Mouse (Mus musculus) liver, adult 2 months (tissue): ENCODE measurements around the gene Cbwd1.
A peak's percentile ranks its signal among the peaks of the same experiment; 100 is the strongest.

Source experiments
- CTCF ChIP-seq: fragments of 200-500 bp; IDR thresholded peaks from 2 replicates; pipeline ENCODE4 v1.5.1; 2011; ENCODE audit warnings: low read depth, low read length, control low read depth
- POLR2A ChIP-seq: fragments of 200-500 bp; IDR thresholded peaks from 2 replicates; pipeline ENCODE4 v1.6.1; 2011; ENCODE audit warnings: low read length, control low read depth; ENCODE audit not compliant: insufficient read depth; ENCODE audit errors: extremely low read depth

DNA sequence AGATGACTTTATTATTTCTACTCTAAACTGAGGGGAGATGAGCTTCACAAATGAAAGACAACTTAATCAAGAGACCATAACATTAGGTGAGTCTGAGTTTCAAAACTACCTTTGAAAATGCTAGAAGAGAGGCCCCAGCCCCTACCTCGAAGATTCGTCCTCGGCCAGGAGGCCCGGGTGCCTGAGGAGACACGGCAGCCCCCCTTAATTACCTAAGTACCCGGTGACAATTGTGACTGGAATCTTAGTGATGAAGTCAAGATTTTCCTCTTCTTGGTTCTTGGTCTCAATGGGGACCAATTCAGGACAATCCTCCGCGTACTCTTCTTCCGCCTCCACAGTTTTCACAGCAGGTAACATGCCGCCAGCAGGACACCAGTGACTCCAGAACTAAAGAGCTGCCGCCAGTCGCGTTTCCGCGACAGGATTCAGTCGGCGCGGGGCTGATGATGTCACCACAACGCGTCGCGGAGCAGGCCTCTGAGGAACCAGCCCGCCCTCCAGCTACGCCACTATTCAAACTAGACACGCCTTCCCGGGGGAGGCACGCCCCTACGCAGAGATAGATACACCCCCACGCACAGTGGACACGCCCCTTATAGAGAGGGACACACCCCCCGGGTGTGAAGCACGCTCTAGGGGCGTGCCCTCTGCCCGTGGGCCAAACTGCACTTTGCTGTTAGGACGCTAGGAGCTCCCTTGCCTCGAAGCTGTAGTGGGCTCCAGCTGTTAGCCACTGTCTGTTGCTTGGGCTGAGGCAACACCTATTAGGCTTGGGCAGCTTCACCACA lies at the start of gene Cbwd1:
- TF ChIP-seq CTCF: peak; percentile 98
- TF ChIP-seq POLR2A: peak; percentile 59
